Mouse (Mus musculus) myocyte (in vitro differentiated cells): ENCODE data around the gene Ap1b1. TPM values are rescaled to one million over a fixed set of nuclear protein-coding genes. Genes with fewer than 3 reads are reported as not detected.

Experiments
- H3K27me3 ChIP-seq: one replicate; pipeline ENCODE4 v1.6.1; 2011; ENCODE audit not compliant: control insufficient read depth, insufficient read depth, insufficient read length
- H3K36me3 ChIP-seq: one replicate; pipeline ENCODE4 v1.6.1; 2011; ENCODE audit not compliant: control insufficient read depth, insufficient read depth
- H3K4me2 ChIP-seq: one replicate; pipeline ENCODE4 v1.6.1; 2011; ENCODE audit warnings: low read depth, control low read depth
- H3K4me3 ChIP-seq: one replicate; pipeline ENCODE4 v1.5.1; 2011; ENCODE audit warnings: mild to moderate bottlenecking, control low read depth, moderate library complexity
- H3K79me2 ChIP-seq: one replicate; pipeline ENCODE4 v1.6.1; 2011; ENCODE audit not compliant: control insufficient read depth, insufficient read depth
- H3ac ChIP-seq: one replicate; pipeline ENCODE4 v1.6.1; 2011; ENCODE audit not compliant: control insufficient read depth, insufficient read length
- CEBPB ChIP-seq: IDR thresholded peaks from 2 replicates; pipeline ENCODE4 v1.6.1; 2011; ENCODE audit warnings: mild to moderate bottlenecking, moderate library complexity; ENCODE audit not compliant: poor library complexity, insufficient read depth, severe bottlenecking
- E2F4 ChIP-seq: IDR thresholded peaks from one replicate; pipeline ENCODE4 v1.6.1; 2011; ENCODE audit warnings: mild to moderate bottlenecking, control low read depth, moderate library complexity; ENCODE audit not compliant: insufficient read depth
- MAX ChIP-seq: IDR thresholded peaks from one replicate; pipeline ENCODE4 v1.6.1; 2011; ENCODE audit warnings: low read depth, mild to moderate bottlenecking, control low read depth
- MYOD1 ChIP-seq, 3 experiments: IDR thresholded peaks; one replicate each; pipeline ENCODE4 v1.6.1; 2011; ENCODE audit warnings: control low read depth in 2 of 3, low read depth in 2 of 3, mild to moderate bottlenecking in 2 of 3, moderate library complexity in 1 of 3; ENCODE audit not compliant: insufficient read length in 2 of 3, control insufficient read depth in 1 of 3
- MYOG ChIP-seq, 3 experiments: IDR thresholded peaks; one replicate each; pipeline ENCODE4 v1.6.1; 2011; ENCODE audit warnings: control low read depth in 2 of 3, low read depth in 2 of 3, mild to moderate bottlenecking in 2 of 3; ENCODE audit not compliant: insufficient read length in 2 of 3, control insufficient read depth in 1 of 3, insufficient read depth in 1 of 3
- POLR2A ChIP-seq: IDR thresholded peaks from one replicate; pipeline ENCODE4 v1.6.1; 2011; ENCODE audit warnings: low read depth, mild to moderate bottlenecking, control low read depth, moderate library complexity; ENCODE audit not compliant: insufficient read length
- POLR2AphosphoS2 ChIP-seq: IDR thresholded peaks from one replicate; pipeline ENCODE4 v1.6.1; 2011; ENCODE audit warnings: low read depth, control low read depth; ENCODE audit not compliant: insufficient read length
- REST ChIP-seq: IDR thresholded peaks from one replicate; pipeline ENCODE4 v1.6.1; 2011; ENCODE audit warnings: mild to moderate bottlenecking, control low read depth, moderate library complexity; ENCODE audit not compliant: insufficient read depth, insufficient read length
- SRF ChIP-seq: IDR thresholded peaks from one replicate; pipeline ENCODE4 v1.6.1; 2011; ENCODE audit warnings: low read depth; ENCODE audit not compliant: control insufficient read depth, insufficient read length
- TCF12 ChIP-seq: IDR thresholded peaks from one replicate; pipeline ENCODE4 v1.6.1; 2011; ENCODE audit warnings: mild to moderate bottlenecking, control low read depth; ENCODE audit not compliant: poor library complexity, insufficient read depth, severe bottlenecking
- TCF3 ChIP-seq: IDR thresholded peaks from one replicate; pipeline ENCODE4 v1.6.1; 2011; ENCODE audit warnings: low read depth, control low read depth; ENCODE audit not compliant: insufficient read length
- USF1 ChIP-seq: IDR thresholded peaks from one replicate; pipeline ENCODE4 v1.6.1; 2011; ENCODE audit warnings: low read depth, mild to moderate bottlenecking, control low read depth, moderate library complexity
- polyA plus RNA-seq: library from polyadenylated mRNA; unstranded; fragments of >200 nt; fragmentation: generic; extraction: Trizol; gene quantifications from one replicate; pipeline ENCODE4 v1.2.1, GENCODE M21; 2012; ENCODE audit warnings: missing spikeins

Gene Ap1b1
- polyA plus RNA-seq, 1 experiment, result 55.6 TPM

DNA sequence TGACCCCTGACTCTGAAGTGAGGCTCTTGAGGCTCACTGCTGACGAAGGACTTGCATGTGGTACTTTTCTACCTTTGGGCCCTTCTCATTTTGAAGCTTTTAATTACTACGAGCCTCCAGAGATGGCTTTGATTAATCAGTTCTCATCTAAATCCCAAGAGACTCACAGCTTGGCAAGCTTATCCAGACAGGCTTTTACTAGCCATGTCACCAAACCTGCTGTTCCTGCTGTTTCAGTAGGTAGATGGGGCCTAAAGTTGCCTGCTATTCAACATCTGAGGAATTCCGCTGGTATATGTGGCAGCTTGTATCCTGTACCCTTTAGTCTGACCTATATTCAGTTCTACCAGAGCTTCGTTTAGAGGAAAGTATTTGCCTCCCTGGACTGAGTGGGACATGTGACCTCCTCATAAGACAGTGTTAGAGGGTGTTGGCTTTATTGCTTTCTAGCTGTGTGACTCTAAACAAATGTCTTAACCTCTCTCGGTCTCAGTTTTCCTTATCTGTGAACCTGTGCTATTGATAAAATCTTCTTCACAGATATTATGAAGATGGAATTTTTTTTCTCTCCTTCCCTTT is 10.1 kb downstream of the Ap1b1 start:
- no peaks in the 10 kb centered on the region for H3K79me2 ChIP-seq
- no peaks in the 10 kb centered on the region for H3K36me3 ChIP-seq
- H3K4me2 ChIP-seq, result no peak overlapping the region
- no peak overlapping the region for H3K4me3 ChIP-seq
- no peak overlapping the region for H3ac ChIP-seq
- no peaks in the 10 kb centered on the region for H3K27me3 ChIP-seq
- TF ChIP-seq USF1, result no peak

DNA sequence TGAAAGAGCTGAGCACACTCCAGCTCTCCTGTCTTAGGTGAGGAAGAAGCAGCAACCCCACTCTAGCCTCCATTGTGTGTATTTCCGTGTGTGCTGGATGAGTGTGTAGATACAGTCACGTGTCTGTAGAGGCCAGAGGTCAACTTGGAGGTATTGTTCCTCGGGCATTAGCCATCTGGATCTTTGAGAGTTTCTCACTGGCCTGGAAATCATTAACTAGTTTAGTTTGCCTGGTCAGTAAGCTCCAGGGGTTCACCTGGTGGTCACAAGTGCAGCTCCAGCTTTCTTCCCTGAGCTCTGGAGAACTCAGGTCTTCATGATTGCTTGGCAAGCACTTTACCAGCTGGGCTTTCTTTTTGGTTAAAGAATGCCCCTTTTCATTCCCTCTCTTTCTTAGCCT is 11.7 kb downstream of the Ap1b1 start:
- Histone ChIP-seq H3K4me2 (no peak overlapping the region), H3K4me3 (no peak overlapping the region), H3K79me2 (no peaks in the 10 kb centered on the region), H3ac (no peak overlapping the region), H3K27me3 (no peaks in the 10 kb centered on the region), H3K36me3 (peaks cover 10% of the 10 kb centered on the region)
- TF ChIP-seq USF1 (no peak), MYOG (IDR thresholded peaks at IDR 0.05; ENCODE audit: control insufficient read depth in 1 of 3, insufficient read depth in 1 of 3, insufficient read length in 2 of 3, low read depth in 2 of 3) (no peak), CEBPB (no peak), TCF3 (no peak), POLR2A (no peak)

DNA sequence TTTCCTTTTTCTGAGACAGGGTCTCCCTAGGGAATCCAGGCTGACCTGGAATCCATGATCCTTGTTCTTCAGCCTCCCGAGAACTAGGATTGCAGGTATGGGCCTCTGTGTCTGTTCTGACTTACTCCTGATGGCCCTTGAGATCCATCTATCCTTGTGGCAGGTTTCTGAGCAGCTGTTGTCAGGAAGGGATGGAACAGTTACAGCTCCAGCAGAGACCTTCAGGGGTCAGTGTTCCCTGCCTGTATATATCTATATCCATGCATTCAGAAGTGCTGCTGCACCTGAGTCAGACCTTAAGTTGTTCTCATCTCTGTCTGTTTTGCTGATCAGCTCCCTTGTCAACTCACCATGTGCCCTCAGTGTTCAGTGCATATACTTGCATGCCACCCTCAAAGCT is 12.1 kb downstream of the Ap1b1 start:
- no peak for TF ChIP-seq MAX
- no peak for TF ChIP-seq TCF12
- TF ChIP-seq E2F4, result no peak
- no peak for TF ChIP-seq MYOG (IDR thresholded peaks at IDR 0.05; ENCODE audit: control insufficient read depth in 1 of 3, insufficient read depth in 1 of 3, insufficient read length in 2 of 3, low read depth in 2 of 3)
- no peak for TF ChIP-seq POLR2A
- TF ChIP-seq CEBPB, result no peak
- no peak for TF ChIP-seq TCF3
- TF ChIP-seq REST, result no peak
- no peak for TF ChIP-seq MYOD1 (IDR thresholded peaks at IDR 0.05; ENCODE audit: control insufficient read depth in 1 of 3, insufficient read length in 2 of 3, low read depth in 2 of 3)
- TF ChIP-seq SRF, result no peak
- no peak for TF ChIP-seq USF1
- no peaks in the 10 kb centered on the region for H3K79me2 ChIP-seq
- no peak overlapping the region for H3ac ChIP-seq
- no peaks in the 10 kb centered on the region for H3K27me3 ChIP-seq
- no peak overlapping the region for H3K4me3 ChIP-seq
- no peak overlapping the region for H3K4me2 ChIP-seq
- peaks cover 14% of the 10 kb centered on the region for H3K36me3 ChIP-seq

DNA sequence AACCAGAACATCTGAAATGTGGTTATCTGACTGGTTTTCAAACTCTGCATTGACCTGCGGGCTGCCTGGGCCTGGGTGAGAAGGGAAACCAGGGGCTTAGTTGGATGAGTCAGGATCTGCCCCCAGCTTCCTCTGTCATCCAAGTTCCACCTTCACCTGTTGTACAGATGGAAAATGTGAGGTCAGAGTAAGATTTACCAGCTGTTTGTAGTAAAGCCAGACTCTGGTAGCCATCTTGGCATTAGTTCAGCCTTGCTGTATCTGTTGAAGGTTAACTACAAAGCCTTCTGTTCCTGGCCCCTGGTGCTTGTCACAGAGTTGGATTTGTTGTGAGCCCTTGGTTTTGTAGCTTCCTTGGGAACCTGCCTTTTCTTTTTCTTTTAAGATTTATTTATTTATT is 13.6 kb downstream of the Ap1b1 start:
- H3K27me3 ChIP-seq, result no peaks in the 10 kb centered on the region
- H3ac ChIP-seq, result no peak overlapping the region
- H3K4me2 ChIP-seq, result no peak overlapping the region
- H3K36me3 ChIP-seq, result peaks cover 15% of the 10 kb centered on the region
- no peak for TF ChIP-seq E2F4
- TF ChIP-seq MYOG (IDR thresholded peaks at IDR 0.05; ENCODE audit: control insufficient read depth in 1 of 3, insufficient read depth in 1 of 3, insufficient read length in 2 of 3, low read depth in 2 of 3), result no peak
- no peak for TF ChIP-seq CEBPB
- no peak overlapping the region for H3K4me3 ChIP-seq
- H3K79me2 ChIP-seq, result no peaks in the 10 kb centered on the region

DNA sequence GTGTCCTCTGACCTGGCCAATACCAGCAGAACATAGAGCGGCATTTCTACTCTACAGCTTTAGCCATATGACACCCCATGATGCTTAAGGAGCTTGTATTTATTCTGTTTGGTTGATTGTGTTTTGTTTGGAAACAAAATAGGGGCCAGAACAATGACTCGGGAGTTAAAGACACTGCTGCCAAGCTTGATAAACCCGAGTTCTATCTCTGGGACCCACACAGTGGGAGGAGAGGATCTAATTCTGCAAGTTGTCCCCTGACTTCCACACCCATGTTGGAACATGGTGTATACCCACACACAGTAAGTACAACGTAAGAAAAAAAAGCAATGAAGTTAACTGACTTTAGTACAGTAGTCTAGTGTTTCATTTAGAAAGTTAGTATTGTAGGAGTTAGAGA is 16.2 kb downstream of the Ap1b1 start:
- no peaks in the 10 kb centered on the region for H3K27me3 ChIP-seq
- no peak overlapping the region for H3K4me3 ChIP-seq
- no peak overlapping the region for H3K4me2 ChIP-seq
- TF ChIP-seq CEBPB (no peak), MAX (no peak), MYOD1 (IDR thresholded peaks at IDR 0.05; ENCODE audit: control insufficient read depth in 1 of 3, insufficient read length in 2 of 3, low read depth in 2 of 3) (no peak), TCF12 (no peak), SRF (no peak), E2F4 (no peak), POLR2AphosphoS2 (no peak), USF1 (no peak), MYOG (IDR thresholded peaks at IDR 0.05; ENCODE audit: control insufficient read depth in 1 of 3, insufficient read depth in 1 of 3, insufficient read length in 2 of 3, low read depth in 2 of 3) (no peak), REST (no peak)
- H3K79me2 ChIP-seq, result no peaks in the 10 kb centered on the region
- peaks cover 15% of the 10 kb centered on the region for H3K36me3 ChIP-seq
- no peak overlapping the region for H3ac ChIP-seq

DNA sequence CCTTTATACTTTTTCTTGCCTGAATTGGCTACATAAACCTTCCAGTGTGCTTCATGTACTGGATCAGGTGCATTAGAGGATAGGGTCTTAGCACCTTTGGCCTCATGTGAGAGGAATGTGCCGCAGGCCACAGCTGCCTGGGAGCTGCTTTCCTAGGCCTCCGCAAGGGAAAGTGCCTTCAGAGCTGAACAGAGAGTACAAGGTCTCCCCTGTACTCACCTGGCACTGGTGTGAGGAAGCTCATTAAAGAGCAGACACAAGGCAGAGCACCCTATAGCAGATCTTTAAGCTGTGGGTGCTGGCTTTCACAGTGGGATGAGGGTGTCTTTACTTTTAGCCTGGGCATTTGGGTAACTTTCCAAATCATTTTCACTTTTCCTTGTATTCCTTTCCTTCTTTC is 18.9 kb downstream of the Ap1b1 start:
- Histone ChIP-seq H3K79me2 (no peaks in the 10 kb centered on the region), H3K4me2 (no peak overlapping the region), H3ac (no peak overlapping the region), H3K36me3 (peaks cover 15% of the 10 kb centered on the region), H3K4me3 (no peak overlapping the region), H3K27me3 (no peaks in the 10 kb centered on the region)
- TF ChIP-seq REST, result no peak
- TF ChIP-seq TCF12, result no peak
- TF ChIP-seq TCF3, result no peak
- no peak for TF ChIP-seq MYOG (IDR thresholded peaks at IDR 0.05; ENCODE audit: control insufficient read depth in 1 of 3, insufficient read depth in 1 of 3, insufficient read length in 2 of 3, low read depth in 2 of 3)
